17 mouse cellular contexts compared by ENCODE assay signal in the genomic region with DNA sequence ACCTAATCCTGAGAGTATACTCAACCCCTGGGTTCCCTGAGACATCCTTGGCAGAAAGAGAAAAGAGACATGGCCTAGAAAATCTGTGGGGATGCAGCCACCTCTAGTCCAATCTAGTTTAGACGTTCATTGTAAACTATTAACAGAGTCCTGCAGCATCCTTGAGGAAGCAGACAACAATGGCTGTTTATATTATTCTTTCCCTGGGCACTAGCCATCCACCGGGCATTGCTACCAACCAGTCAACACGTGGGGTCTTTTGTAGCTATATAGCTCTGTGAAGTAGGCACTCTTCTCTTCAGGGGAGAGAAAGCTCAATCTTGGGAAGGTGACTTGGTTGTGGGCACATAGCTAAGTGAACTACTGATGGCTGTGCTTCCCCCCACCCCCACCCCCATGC.
"Had no signal": no experiment of that assay in that cellular context is flagged by ENCODE, and none has a peak within 500 bp of the region (broad histone marks: within the 10 kb centered on the region; RNA-seq: fewer than 3 reads in every experiment).

No protein-coding gene starts in this region.

- H3K9me3 ChIP-seq: liver, embryonic 13.5 days; liver, embryonic 15.5 days; megakaryocyte, embryonic 14.5 days; midbrain, embryonic 13.5 days; midbrain, embryonic 15.5 days; neural tube, embryonic 12.5 days; stomach, embryonic 15.5 days had no signal

- H3K27ac ChIP-seq: liver, embryonic 13.5 days; liver, embryonic 15.5 days; macrophage; midbrain, embryonic 13.5 days; midbrain, embryonic 15.5 days; neural tube, embryonic 12.5 days; stomach, embryonic 15.5 days; stomach, postnatal 0 days had no signal

- H3K36me3 ChIP-seq: liver, embryonic 13.5 days; liver, embryonic 15.5 days; midbrain, embryonic 13.5 days; midbrain, embryonic 15.5 days; neural tube, embryonic 12.5 days; stomach, embryonic 15.5 days had no signal

- H3K4me1 ChIP-seq: midbrain, embryonic 13.5 days; midbrain, embryonic 15.5 days; neural tube, embryonic 12.5 days; stomach, embryonic 15.5 days had no signal

- H3K9ac ChIP-seq: liver, embryonic 13.5 days; liver, embryonic 15.5 days; liver, postnatal 0 days; lung, embryonic 14.5 days; midbrain, embryonic 13.5 days; midbrain, embryonic 15.5 days; neural tube, embryonic 12.5 days; stomach, embryonic 15.5 days had no signal

- ATAC-seq: liver, postnatal 0 days; midbrain, embryonic 13.5 days; midbrain, embryonic 15.5 days had no signal

- DNase-seq: liver, embryonic 13.5 days; liver, postnatal 0 days; lung, embryonic 14.5 days; lung, postnatal 14 days; right cerebral cortex, postnatal 14 days; thymus, adult 2 months; thymus, postnatal 25 days; thymus, postnatal 4 days had no signal

- H3K4me2 ChIP-seq: liver, embryonic 13.5 days; liver, embryonic 15.5 days; lung, embryonic 14.5 days; midbrain, embryonic 11.5 days; midbrain, embryonic 13.5 days; midbrain, embryonic 15.5 days; neural tube, embryonic 12.5 days; stomach, embryonic 15.5 days had no signal

- H3K4me3 ChIP-seq: liver, embryonic 13.5 days; liver, embryonic 15.5 days; megakaryocyte, embryonic 14.5 days; midbrain, embryonic 13.5 days; midbrain, embryonic 15.5 days; neural tube, embryonic 12.5 days; stomach, embryonic 15.5 days had no signal

- H3K27me3 ChIP-seq: liver, embryonic 13.5 days; liver, embryonic 15.5 days; megakaryocyte, embryonic 14.5 days; midbrain, embryonic 13.5 days; midbrain, embryonic 15.5 days; neural tube, embryonic 12.5 days; stomach, embryonic 15.5 days had no signal
